Mouse (Mus musculus): ENCODE results near the gene Srrm2.
A peak's percentile ranks its signal among the peaks of the same experiment; 100 is the strongest.

Gene Srrm2

DNA sequence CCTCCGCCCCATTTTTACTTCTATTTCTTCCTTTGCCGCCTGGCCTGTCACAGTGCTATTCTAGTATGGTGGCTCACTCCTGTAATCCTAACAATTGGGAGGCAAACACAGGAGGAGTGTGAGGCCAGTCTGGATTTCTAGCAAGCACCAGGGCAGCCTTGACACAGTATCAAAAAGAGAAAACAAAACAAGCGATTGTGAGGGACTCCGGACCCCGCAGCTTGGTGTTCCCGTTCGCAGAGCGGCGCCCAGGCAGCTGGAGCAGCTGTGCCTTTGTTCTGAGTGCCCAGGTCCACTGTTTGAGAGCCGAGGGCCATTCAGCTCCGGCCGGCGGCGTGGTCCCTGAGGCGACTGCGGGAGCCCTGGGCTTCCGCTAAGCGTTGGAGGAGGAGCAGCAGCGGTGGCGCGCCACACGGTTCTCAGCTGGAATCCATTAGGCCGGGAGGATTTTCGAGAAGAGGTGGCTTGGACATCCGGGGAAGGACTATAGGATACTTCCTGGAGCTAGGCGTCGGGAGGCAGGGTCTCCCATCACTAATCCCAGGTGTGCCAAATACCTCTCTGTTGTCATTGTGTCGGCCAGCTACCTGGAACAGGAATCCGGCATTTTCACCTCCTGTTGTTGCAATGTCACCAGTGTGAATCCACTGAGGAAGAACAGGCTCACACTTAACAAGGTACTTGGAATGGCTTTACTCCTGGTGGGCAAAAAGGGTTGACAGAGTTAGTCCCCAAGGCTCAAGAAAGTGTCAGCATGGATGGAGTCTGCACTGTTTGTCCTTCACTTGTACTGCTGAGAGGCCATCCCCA, at the start of gene Srrm2:
Gene Srrm2 (plus strand): TSS at position 264 of the 810 bp plus-strand sequence.
- peak; percentile 69 for DNase-seq

GRCm38 (mm10) chr17:23740598-23741021, 49.7 kb upstream of the Srrm2 start, which contains the start of gene Paqr4:
Paqr4 (minus strand) TSS chr17:23740867.
- peak; percentile 45 for DNase-seq

GRCm38 (mm10) chr17:23741359-23742209, 48.7 kb upstream of the Srrm2 start:
- DNase-seq, result peak; percentile 31

DNA sequence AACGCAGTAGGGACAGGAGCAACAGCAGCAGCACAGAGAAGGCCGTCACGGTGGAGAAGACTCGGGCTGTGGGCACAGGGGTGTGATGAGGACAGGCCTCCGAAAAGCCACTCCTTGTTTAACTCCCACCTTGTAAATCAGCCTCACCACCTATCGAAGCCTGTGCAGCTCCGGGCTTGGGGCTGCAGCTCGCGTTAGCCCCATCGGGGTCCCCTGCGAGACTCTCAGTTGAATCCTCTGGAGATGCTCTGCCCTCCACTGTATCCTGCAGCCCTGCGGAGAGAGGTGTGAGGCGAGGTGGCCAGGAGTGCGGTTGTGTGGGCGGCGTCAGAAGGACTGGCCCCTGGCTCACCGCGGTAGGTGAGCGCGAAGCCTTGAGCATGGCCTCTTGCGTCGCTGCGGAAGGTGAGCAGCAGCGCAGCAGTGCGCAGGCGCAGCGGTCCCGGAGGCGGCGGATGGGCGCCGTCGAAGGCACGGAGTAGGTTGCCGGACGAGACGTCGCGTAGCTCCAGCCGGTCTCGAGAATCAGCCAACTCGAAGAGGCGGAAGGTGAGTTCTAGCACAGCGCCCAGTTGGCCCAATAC, 48.0 kb upstream of the Srrm2 start:
- peak; percentile 79 for DNase-seq

DNA sequence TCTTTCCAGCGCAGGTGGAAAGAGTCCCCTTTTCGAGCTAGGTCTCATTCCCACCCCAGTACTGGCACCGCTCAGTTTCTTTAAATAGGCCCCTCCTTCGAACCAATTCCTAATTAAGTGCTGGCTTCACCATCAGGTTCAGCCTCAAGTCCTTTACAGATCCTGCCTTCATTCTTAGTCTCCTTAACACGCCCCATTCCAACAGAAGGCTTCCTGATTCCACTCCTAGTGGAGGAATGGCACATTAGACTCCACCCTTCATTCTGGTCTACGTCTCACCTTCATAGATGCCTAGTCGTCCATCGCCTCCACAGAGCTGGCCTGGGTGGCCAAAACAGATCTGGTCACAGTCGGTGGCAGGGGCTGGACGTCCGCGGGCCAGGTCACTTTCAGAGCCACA, 47.4 kb upstream of the Srrm2 start:
- DNase-seq, result no peak

DNA sequence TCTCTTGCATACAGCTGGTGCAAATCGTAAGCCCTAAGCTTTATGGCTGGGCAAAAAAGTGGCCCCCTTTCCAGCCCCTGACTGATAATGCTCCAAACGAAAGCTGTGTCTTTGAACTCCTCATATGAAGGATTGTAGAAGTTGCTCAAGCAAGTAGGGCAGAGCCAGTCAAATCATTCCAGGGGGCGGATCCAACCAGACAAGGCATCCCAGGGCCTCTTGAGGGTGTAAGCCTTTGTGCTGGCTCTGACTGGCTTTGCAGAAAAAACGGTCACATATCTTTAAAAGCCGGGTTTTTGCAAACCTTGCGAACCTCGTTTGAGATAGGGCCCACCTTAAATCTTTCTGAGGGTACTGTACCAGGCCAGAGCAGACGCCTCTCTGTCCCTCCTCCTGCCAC, 46.3 kb upstream of the Srrm2 start:
- no peak for DNase-seq

- no peak for DNase-seq
Measured at GRCm38 (mm10) chr17:23744651-23745050, 45.7 kb upstream of the Srrm2 start.

GRCm38 (mm10) chr17:23745301-23746251, 44.8 kb upstream of the Srrm2 start, which contains the start of gene Kremen2:
Kremen2 (minus strand) TSS chr17:23745833.
- DNase-seq, result peak; percentile 60

DNA sequence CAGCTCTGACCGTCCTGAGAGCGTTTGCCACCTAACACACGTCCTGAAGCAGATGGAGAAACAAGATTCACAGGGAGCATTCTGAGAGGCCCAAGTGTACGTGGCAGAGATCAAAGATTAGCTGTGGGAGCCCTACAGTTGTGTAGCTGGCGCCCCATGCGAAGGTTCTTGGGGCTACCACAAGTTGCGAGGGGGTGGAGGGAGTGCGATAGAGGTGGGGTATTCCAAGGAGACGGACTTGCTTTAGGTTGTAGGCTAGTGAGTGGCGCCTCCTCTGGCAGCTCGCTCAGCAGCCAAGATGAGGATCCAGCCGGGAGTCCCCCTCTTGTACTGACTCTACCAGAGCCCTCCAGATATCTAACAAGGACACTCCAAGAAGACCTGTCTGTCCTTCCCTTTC, 44.0 kb upstream of the Srrm2 start:
- DNase-seq, result peak; percentile 60

DNA sequence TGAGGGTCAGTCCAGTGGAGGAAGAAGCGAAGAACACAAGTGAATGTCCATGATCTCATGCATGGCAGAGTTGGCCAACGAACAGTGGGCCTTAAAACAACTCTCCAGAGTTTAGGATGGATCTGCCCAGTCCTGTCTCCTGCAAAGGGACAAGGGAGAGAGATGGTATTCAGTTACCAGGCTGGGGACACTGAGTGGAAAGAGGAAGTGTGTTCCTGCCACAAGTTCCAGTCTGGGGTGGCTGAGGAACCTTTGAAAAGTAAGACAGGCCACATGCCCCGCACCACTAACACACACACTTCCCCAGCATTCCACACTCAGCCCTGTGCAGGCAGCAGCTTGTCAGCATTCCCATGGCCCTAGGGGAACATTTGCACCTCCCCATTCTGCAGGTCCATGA, 43.6 kb upstream of the Srrm2 start:
- DNase-seq, result no peak

DNA sequence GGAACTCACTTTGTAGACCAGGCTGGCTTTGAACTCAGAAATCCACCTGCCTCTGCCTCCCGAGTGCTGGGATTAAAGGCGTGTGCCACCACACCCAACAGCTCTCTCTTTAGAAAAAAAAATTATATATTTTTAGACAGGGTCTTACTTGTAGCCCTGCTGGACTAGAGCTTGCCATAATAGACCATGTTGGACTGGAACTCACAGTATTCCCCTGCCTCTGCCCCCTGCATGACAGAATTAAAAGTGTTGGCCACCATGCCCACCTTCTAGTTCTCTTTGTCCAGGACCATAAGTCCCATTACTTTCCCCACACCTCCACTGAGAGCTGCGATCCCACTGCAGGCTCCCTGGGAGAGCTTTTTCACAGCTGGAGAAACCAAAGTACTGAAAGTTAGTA, 42.9 kb upstream of the Srrm2 start:
- DNase-seq, result no peak

DNA sequence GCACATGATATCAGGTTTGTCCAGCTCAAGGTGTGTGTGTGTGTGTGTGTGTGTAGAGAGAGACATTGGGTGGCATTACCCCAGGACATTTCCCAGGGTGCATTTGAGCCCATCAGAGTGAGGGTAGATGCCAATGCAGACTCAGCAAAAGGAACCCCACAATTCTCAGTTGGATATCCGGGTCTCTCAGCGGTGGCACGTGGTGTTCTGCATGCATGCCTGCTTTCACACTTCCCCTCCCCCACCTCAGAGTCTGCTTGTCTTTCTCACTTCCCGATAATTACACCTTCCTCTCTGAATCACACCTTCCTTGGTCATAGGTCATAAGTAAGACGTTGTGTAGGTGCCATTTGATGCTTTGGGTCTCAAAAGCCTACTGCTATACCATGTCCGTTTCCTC, 42.3 kb upstream of the Srrm2 start:
- no peak for DNase-seq

- DNase-seq, result peak; percentile 71
Measured at GRCm38 (mm10) chr17:23748631-23749391, 41.5 kb upstream of the Srrm2 start.

DNA sequence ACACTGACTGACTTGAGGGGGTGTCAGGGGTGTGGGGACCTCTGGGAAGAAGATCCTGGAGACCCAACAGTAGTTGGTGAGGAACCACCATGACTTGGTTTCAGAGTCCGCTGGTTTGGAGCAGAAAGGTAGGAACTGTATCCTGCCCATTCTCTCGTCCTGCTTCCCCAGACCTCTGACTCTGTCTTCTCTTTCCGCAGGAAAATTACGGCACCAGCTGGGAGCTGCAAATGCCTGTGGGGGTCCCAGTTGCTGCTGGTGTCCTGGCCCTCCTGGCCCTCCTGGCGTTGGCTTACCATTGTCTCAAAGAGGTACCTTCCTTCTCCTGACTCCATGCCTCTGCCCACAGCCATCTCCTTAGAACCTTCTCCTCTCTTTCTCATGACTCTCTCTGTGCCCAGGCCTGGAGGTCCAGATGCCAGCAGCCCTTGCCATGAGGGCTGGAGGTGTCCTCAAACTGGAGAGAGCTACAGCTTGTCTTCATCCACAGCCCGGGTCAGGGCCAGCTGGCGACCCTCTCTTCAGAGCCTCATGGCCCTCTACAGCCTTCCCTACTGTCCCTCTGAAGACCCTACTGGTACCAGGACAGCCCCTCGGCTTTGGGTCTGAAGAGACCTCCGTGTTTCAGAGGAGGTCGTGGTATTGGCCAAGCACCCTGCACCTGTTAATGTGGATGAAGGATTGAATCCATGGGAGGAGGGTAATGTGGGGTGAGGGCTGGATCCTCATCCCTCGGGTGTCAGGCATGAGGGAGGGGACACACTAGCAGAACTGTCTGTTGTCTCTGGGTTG, 40.7 kb upstream of the Srrm2 start:
- DNase-seq, result no peak

GRCm38 (mm10) chr17:23755689-23756088, 34.6 kb upstream of the Srrm2 start:
- no peak for DNase-seq

GRCm38 (mm10) chr17:23757581-23757980, 32.8 kb upstream of the Srrm2 start:
- DNase-seq, result no peak

- no peak for DNase-seq
Measured at GRCm38 (mm10) chr17:23758801-23759200, 31.5 kb upstream of the Srrm2 start.

- DNase-seq, result no peak
Measured at GRCm38 (mm10) chr17:23760231-23760630, 30.1 kb upstream of the Srrm2 start.

GRCm38 (mm10) chr17:23761155-23761554, 29.2 kb upstream of the Srrm2 start:
- no peak for DNase-seq

- no peak for DNase-seq
Measured at GRCm38 (mm10) chr17:23762976-23763375, 27.4 kb upstream of the Srrm2 start.

- DNase-seq, result no peak
Measured at GRCm38 (mm10) chr17:23770493-23770892, 19.8 kb upstream of the Srrm2 start.
